Mouse (Mus musculus) liver, embryonic 14.5 days (tissue): ENCODE measurements around the gene Spata4.

Source experiments
- CTCF ChIP-seq: IDR thresholded peaks from 2 replicates; pipeline ENCODE4 v1.5.1; 2016; ENCODE audit warnings: antibody characterized with exemption, low read depth, control low read depth
- EP300 ChIP-seq: IDR thresholded peaks from 2 replicates; pipeline ENCODE4 v1.6.1; 2016; ENCODE audit warnings: antibody characterized with exemption, low read depth

- TF ChIP-seq CTCF (no peak), EP300 (no peak)
Observed at GRCm38 (mm10) chr8:54565181-54565580, 35.4 kb upstream of the Spata4 start.
